Mouse (Mus musculus): ENCODE results near the gene Ralgapa1. TPM values are rescaled to one million over a fixed set of nuclear protein-coding genes. Genes with fewer than 3 reads are reported as not detected.
"Not testable (repeated sequence)": the region's sequence is repeated elsewhere in the genome, so short reads cannot be mapped to it uniquely, and the experiment has no call there.

Ralgapa1 gene
- polyA plus RNA-seq, 1 experiment = 11.9 TPM

GRCm38 (mm10) chr12:55604411-55604810 is 216.6 kb downstream of the Ralgapa1 start:
- Histone ChIP-seq H3K27me3 (ENCODE audit: control insufficient read depth, insufficient read depth, low read length) (peaks cover 12% of the 10 kb centered on the region), H3K4me3 (ENCODE audit: extremely low read depth, insufficient read depth, insufficient read length) (no peak overlapping the region), H3K36me3 (ENCODE audit: control insufficient read depth, insufficient read depth, low read length) (peaks cover 5% of the 10 kb centered on the region), H3K4me1 (ENCODE audit: control insufficient read depth, insufficient read depth, insufficient read length) (peaks cover 9% of the 10 kb centered on the region; the same call in 1 of the 2 replicates), H3K27ac (ENCODE audit: insufficient read depth, low read length) (no peak overlapping the region)
- DNase-seq (ENCODE audit: low read depth in 1 of 2, low spot score in 2 of 2) = no peak
- 88% methylated on average over 3 of the region's 3 CpGs for WGBS
- no peak for TF ChIP-seq POLR2A (IDR thresholded peaks at IDR 0.05; ENCODE audit: low read depth, low read length)
- no peak for TF ChIP-seq CTCF (IDR thresholded peaks at IDR 0.05; ENCODE audit: extremely low read depth, insufficient read depth, insufficient read length, insufficient replicate concordance)

- Histone ChIP-seq H3K4me1 (ENCODE audit: control insufficient read depth, insufficient read depth, insufficient read length) (peaks cover 14% of the 10 kb centered on the region; the same call in 1 of the 2 replicates), H3K27ac (ENCODE audit: insufficient read depth, low read length) (no peak overlapping the region), H3K27me3 (ENCODE audit: control insufficient read depth, insufficient read depth, low read length) (peaks cover 18% of the 10 kb centered on the region), H3K36me3 (ENCODE audit: control insufficient read depth, insufficient read depth, low read length) (peaks cover 5% of the 10 kb centered on the region), H3K4me3 (ENCODE audit: extremely low read depth, insufficient read depth, insufficient read length) (no peak overlapping the region)
- whole genome bisulfite sequencing = 12% methylated on average over 42 of the region's 42 CpGs
- DNase-seq (ENCODE audit: low read depth in 1 of 2, low spot score in 2 of 2) = no peak
- no peak for TF ChIP-seq POLR2A (IDR thresholded peaks at IDR 0.05; ENCODE audit: low read depth, low read length)
- no peak for TF ChIP-seq CTCF (IDR thresholded peaks at IDR 0.05; ENCODE audit: extremely low read depth, insufficient read depth, insufficient read length, insufficient replicate concordance)
Measured at GRCm38 (mm10) chr12:55600503-55600994, 220.4 kb downstream of the Ralgapa1 start.

GRCm38 (mm10) chr12:55599639-55600502 is 221.1 kb downstream of the Ralgapa1 start:
- Histone ChIP-seq H3K4me3 (ENCODE audit: extremely low read depth, insufficient read depth, insufficient read length) (no peak overlapping the region), H3K4me1 (ENCODE audit: control insufficient read depth, insufficient read depth, insufficient read length) (peaks cover 14% of the 10 kb centered on the region; the same call in 1 of the 2 replicates), H3K27ac (ENCODE audit: insufficient read depth, low read length) (no peak overlapping the region), H3K36me3 (ENCODE audit: control insufficient read depth, insufficient read depth, low read length) (peaks cover 5% of the 10 kb centered on the region), H3K27me3 (ENCODE audit: control insufficient read depth, insufficient read depth, low read length) (peaks cover 18% of the 10 kb centered on the region)
- no peak for DNase-seq (ENCODE audit: low read depth in 1 of 2, low spot score in 2 of 2)
- 4% methylated on average over 109 of the region's 109 CpGs for WGBS
- no peak for TF ChIP-seq CTCF (IDR thresholded peaks at IDR 0.05; ENCODE audit: extremely low read depth, insufficient read depth, insufficient read length, insufficient replicate concordance)

GRCm38 (mm10) chr12:55598887-55599561 is 221.9 kb downstream of the Ralgapa1 start, which contains the start of gene Insm2:
Gene Insm2, plus strand, starts transcription at chr12:55599427.
- TF ChIP-seq CTCF (IDR thresholded peaks at IDR 0.05; ENCODE audit: extremely low read depth, insufficient read depth, insufficient read length, insufficient replicate concordance) (no peak), POLR2A (IDR thresholded peaks at IDR 0.05; ENCODE audit: low read depth, low read length) (no peak)
- H3K4me3 ChIP-seq (ENCODE audit: extremely low read depth, insufficient read depth, insufficient read length) = no peak within 1 kb of the TSS
- DNase-seq (ENCODE audit: low read depth in 1 of 2, low spot score in 2 of 2) = no peak
- H3K27me3 ChIP-seq (ENCODE audit: control insufficient read depth, insufficient read depth, low read length) = peaks cover 18% of the 10 kb centered on the region
- H3K4me1 ChIP-seq (ENCODE audit: control insufficient read depth, insufficient read depth, insufficient read length) = peaks cover 14% of the 10 kb centered on the region; the same call in 1 of the 2 replicates
- WGBS = 3% methylated on average over 77 of the region's 77 CpGs
- no peak within 1 kb of the TSS for H3K27ac ChIP-seq (ENCODE audit: insufficient read depth, low read length)
- peaks cover 4% of the 10 kb centered on the region for H3K36me3 ChIP-seq (ENCODE audit: control insufficient read depth, insufficient read depth, low read length)

DNA sequence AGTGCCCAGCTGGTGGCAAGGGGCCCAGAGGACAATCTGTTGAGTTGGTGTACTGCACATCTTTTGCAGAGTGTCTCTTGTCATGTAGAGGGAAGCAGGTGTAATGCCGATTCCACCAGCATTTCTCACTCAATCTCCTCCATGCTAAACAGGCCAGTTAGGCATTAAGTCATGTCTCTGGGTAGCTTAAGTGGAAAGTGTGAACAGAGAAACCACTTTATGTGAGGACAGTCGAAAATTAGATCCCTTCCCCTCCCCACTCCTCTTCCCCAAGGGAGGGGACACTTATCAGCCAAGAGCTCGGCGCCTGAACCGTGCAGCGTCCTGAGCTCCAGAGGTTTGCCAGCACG is 222.5 kb downstream of the Ralgapa1 start:
- peaks cover 18% of the 10 kb centered on the region for H3K27me3 ChIP-seq (ENCODE audit: control insufficient read depth, insufficient read depth, low read length)
- no peak overlapping the region for H3K27ac ChIP-seq (ENCODE audit: insufficient read depth, low read length)
- no peak overlapping the region for H3K4me3 ChIP-seq (ENCODE audit: extremely low read depth, insufficient read depth, insufficient read length)
- WGBS = 7% methylated on average over 7 of the region's 7 CpGs
- H3K4me1 ChIP-seq (ENCODE audit: control insufficient read depth, insufficient read depth, insufficient read length) = peaks cover 14% of the 10 kb centered on the region; the same call in 1 of the 2 replicates
- H3K36me3 ChIP-seq (ENCODE audit: control insufficient read depth, insufficient read depth, low read length) = peaks cover 2% of the 10 kb centered on the region
- DNase-seq (ENCODE audit: low read depth in 1 of 2, low spot score in 2 of 2) = no peak
- TF ChIP-seq POLR2A (IDR thresholded peaks at IDR 0.05; ENCODE audit: low read depth, low read length) (no peak), CTCF (IDR thresholded peaks at IDR 0.05; ENCODE audit: extremely low read depth, insufficient read depth, insufficient read length, insufficient replicate concordance) (no peak)

DNA sequence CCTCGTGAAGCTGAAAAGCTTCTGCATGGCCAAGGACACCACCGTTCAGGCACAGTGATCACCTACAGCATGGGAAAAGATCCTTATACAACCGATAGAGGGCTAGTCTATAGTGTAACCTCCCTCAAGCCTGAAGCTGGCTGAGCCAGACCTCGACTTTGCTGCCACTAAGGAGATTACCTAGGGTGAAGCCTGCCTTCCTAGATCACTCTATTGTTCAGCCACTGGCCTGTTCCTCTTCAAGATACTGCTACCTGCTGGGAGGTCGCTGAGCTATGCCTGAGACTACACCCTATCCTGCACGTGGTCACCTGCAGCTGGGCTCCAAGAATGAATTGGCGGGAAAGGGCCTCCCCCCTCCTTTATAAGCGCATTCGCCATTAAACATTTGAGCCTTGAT is 234.0 kb downstream of the Ralgapa1 start:
- H3K27ac ChIP-seq (ENCODE audit: insufficient read depth, low read length); H3K4me3 ChIP-seq (ENCODE audit: extremely low read depth, insufficient read depth, insufficient read length); H3K36me3 ChIP-seq (ENCODE audit: control insufficient read depth, insufficient read depth, low read length); H3K4me1 ChIP-seq (ENCODE audit: control insufficient read depth, insufficient read depth, insufficient read length); H3K27me3 ChIP-seq (ENCODE audit: control insufficient read depth, insufficient read depth, low read length); DNase-seq (ENCODE audit: low read depth in 1 of 2, low spot score in 2 of 2): not testable (repeated sequence)
- WGBS = 61% methylated on average over 9 of the region's 9 CpGs

Data from spleen, adult 2 months (tissue).